Mouse (Mus musculus) T-helper 17 cell (primary cell): Measurements from ENCODE around the gene Relb.

Source experiments
- in situ Hi-C, 2 experiments: fragments of 300-600 bp; cut with MboI, MseI; formaldehyde crosslinking; loops; 1 replicate in 1 of 2; 2 replicates in 1 of 2; pipeline ENCODE4 v1.15.1; 2025; ENCODE audit warnings: high pct_unique_total_duplicates in 2 of 2

Relb gene

DNA sequence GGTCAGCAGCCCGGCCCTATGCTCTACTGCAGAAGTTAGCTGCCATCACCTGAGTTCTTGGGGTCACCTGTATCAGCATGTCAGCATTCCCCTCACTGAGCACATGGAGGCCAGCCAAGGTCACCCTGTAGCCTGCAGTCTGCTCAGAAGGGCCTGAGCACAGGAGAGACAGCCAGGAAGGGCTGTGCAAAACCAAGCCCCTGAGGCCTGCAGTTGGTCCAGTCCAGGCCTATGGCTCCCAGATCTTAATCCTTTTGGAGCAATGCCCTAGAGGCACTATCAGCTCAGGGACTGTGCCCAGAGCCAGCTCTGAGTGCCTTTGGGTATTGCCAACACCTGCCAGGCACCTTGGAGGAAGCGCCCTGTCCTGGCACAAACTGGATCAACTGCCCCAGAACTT is 72.2 kb downstream of the Relb start:
- in situ Hi-C loops = no loop called here
